In the genomic region with DNA sequence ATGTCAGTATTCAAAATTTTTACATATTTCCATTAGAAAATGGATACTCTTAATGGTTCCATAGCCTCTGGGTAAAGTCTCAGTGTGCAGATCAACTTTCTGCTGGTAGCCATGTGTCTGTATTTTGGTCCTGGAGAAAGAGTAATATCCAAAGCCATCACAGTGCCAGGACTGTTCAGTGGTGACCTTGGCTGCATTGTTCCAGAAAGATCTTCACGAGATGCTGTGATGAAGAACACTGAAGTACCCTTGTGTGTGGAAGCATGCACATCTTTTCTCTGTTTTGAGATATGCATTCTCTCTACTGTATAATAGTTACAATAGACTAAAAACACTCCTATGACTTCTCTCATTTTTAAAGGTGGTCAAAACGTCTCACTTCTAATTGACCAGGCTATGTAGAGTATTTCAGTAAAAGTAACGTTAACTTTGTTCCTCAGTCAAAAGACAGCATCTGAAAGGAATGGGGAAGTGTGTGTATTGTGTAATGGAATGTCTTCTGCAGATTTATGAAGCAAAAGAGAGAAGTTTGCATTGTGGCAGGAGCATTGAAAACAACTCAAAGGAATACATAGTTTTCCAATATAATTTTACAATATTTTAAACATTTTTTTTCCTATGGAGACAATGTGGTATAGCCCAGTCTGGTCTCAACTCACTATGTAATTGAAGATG, we compare ENCODE assay signal across 26 mouse cellular contexts.
"Had no signal": no experiment of that assay in that cellular context is flagged by ENCODE, and none has a peak within 500 bp of the region (broad histone marks: within the 10 kb centered on the region; RNA-seq: fewer than 3 reads in every experiment).

No protein-coding gene starts in this region.

- ATAC-seq: hindbrain, embryonic 16.5 days; inflammation-experienced regulatory T-cells, adult 6 months; intestine, embryonic 15.5 days; intestine, postnatal 0 days had no signal

- H3K4me3 ChIP-seq: gastrocnemius, adult 2 months; heart, adult 2 months; heart, embryonic 13.5 days; heart, embryonic 15.5 days; hindbrain, embryonic 10.5 days; hindbrain, embryonic 12.5 days; intestine, embryonic 15.5 days; left cerebral cortex, adult 2 months; limb, embryonic 10.5 days; limb, embryonic 12.5 days; liver, embryonic 13.5 days had no signal

- DNase-seq: gastrocnemius, adult 2 months; gastrocnemius, postnatal 10 days; gastrocnemius, postnatal 25 days; heart, adult 11 months; heart, adult 2 months; heart, postnatal 14 days; heart, postnatal 36 days; kidney, adult 18-20 months; kidney, adult 8-10 months; kidney, postnatal 10 days; kidney, postnatal 25 days; kidney, postnatal 4 days; liver; liver, embryonic 13.5 days had no signal

- H3K27ac ChIP-seq: gastrocnemius, adult 2 months; heart, adult 2 months; heart, embryonic 13.5 days; heart, embryonic 15.5 days; hindbrain, embryonic 10.5 days; hindbrain, embryonic 12.5 days; hindbrain, embryonic 14.5 days; intestine, embryonic 15.5 days; left cerebral cortex, adult 2 months; limb, embryonic 10.5 days; limb, embryonic 12.5 days; liver, embryonic 13.5 days had no signal
